In genomic region chr12:31283131-31283530, GRCm38 (mm10) we compare ENCODE assay signal across 23 mouse cellular contexts. TPM values are rescaled to one million over a fixed set of nuclear protein-coding genes. Genes with fewer than 3 reads are reported as not detected.
DNase-seq lines count a peak whose midpoint lies in the region; ATAC-seq and TF ChIP-seq lines count a peak whose summit lies in the region.
"Had no signal": no experiment of that assay in that cellular context is flagged by ENCODE, and none has a peak within 500 bp of the region (broad histone marks: within the 10 kb centered on the region; RNA-seq: fewer than 3 reads in every experiment).

No protein-coding gene starts in this region.

- peaks cover 83% of the 10 kb centered on the region for H3K36me3 ChIP-seq in kidney, postnatal 0 days (ENCODE audit: insufficient read depth, low read length)
- H3K36me3 ChIP-seq in liver, postnatal 0 days (replicated peaks; ENCODE audit: insufficient read depth, low read length): no peaks in the 10 kb centered on the region
- H3K36me3 ChIP-seq in liver, embryonic 12.5 days: no peaks in the 10 kb centered on the region
- H3K36me3 ChIP-seq in stomach, embryonic 16.5 days (ENCODE audit: control insufficient read depth, insufficient read depth, low read length): peaks cover 36% of the 10 kb centered on the region
- H3K36me3 ChIP-seq in stomach, postnatal 0 days (ENCODE audit: control insufficient read depth, insufficient read depth, low read length): peaks cover 24% of the 10 kb centered on the region
- H3K36me3 ChIP-seq: forebrain, embryonic 15.5 days had no signal

- DNase-seq in kidney, postnatal 0 days (ENCODE audit: low spot score): no peak
- DNase-seq in kidney, adult 18-20 months: no peak
- DNase-seq in liver, postnatal 0 days: no peak
- no peak for DNase-seq in stomach, postnatal 0 days (ENCODE audit: low spot score)
- no peak for DNase-seq in urinary bladder, adult 18-20 months (ENCODE audit: low spot score in 2 of 2)
- DNase-seq: adrenal gland, adult 8-10 months; adrenal gland, postnatal 36 days; cerebellum, adult 11 months; cerebellum, adult 8-10 months; cerebellum, postnatal 14 days; gastrocnemius, postnatal 10 days; heart, adult 18-20 months; heart, postnatal 10 days; heart, postnatal 4 days had no signal

- no peak for TF ChIP-seq CTCF in kidney, postnatal 0 days (IDR thresholded peaks at IDR 0.05; ENCODE audit: low read depth)
- no peak for TF ChIP-seq CTCF in liver, postnatal 0 days (IDR thresholded peaks at IDR 0.05; ENCODE audit: low read depth)
- TF ChIP-seq CTCF in stomach, postnatal 0 days (IDR thresholded peaks at IDR 0.05; ENCODE audit: low read depth): no peak

- H3K4me2 ChIP-seq in kidney, postnatal 0 days (ENCODE audit: low read length): no peak overlapping the region
- 0 out of 2 replicates have a peak overlapping the region, but pooled peaks have one; percentile 22 for H3K4me2 ChIP-seq in liver, postnatal 0 days (ENCODE audit: low read depth, low read length)
- H3K4me2 ChIP-seq in liver, embryonic 12.5 days: no peak overlapping the region
- H3K4me2 ChIP-seq in stomach, embryonic 16.5 days (ENCODE audit: low read depth, low read length): no peak overlapping the region
- H3K4me2 ChIP-seq in stomach, postnatal 0 days (replicated peaks; ENCODE audit: low read depth): no peak overlapping the region
- H3K4me2 ChIP-seq: embryonic facial prominence, embryonic 12.5 days; forebrain, embryonic 15.5 days; hindbrain, embryonic 12.5 days had no signal

- ATAC-seq in kidney, postnatal 0 days (replicated peaks; ENCODE audit: low FRiP score, low read depth): no peak
- ATAC-seq in liver, postnatal 0 days: peak; percentile 75
- ATAC-seq in liver, embryonic 12.5 days: no peak
- no peak for ATAC-seq in stomach, embryonic 16.5 days (ENCODE audit: insufficient read depth, low FRiP score)
- ATAC-seq in stomach, postnatal 0 days (ENCODE audit: low FRiP score, low TSS enrichment): no peak
- ATAC-seq: forebrain, embryonic 15.5 days had no signal

- no peak for TF ChIP-seq EP300 in liver, postnatal 0 days (IDR thresholded peaks at IDR 0.05; ENCODE audit: low read depth)
- TF ChIP-seq EP300 in stomach, postnatal 0 days (optimal IDR thresholded peaks at IDR 0.05): no peak

- no peaks in the 10 kb centered on the region for H3K9me3 ChIP-seq in kidney, postnatal 0 days (replicated peaks; ENCODE audit: low read length)
- no peaks in the 10 kb centered on the region for H3K9me3 ChIP-seq in liver, postnatal 0 days (ENCODE audit: low read length)
- H3K9me3 ChIP-seq in liver, embryonic 12.5 days (replicated peaks): no peaks in the 10 kb centered on the region
- H3K9me3 ChIP-seq in stomach, embryonic 16.5 days (replicated peaks; ENCODE audit: control insufficient read depth, low read length): no peaks in the 10 kb centered on the region
- no peaks in the 10 kb centered on the region for H3K9me3 ChIP-seq in stomach, postnatal 0 days (ENCODE audit: control insufficient read depth, low read length)
- H3K9me3 ChIP-seq: embryonic facial prominence, embryonic 12.5 days; forebrain, embryonic 15.5 days; heart, embryonic 10.5 days; hindbrain, embryonic 12.5 days had no signal

- WGBS in kidney, postnatal 0 days: 80% methylated on average over 4 of the region's 4 CpGs
- 53% methylated on average over 4 of the region's 4 CpGs for WGBS in liver, postnatal 0 days (ENCODE audit: insufficient replicate concordance)
- 56% methylated on average over 4 of the region's 4 CpGs for WGBS in liver, embryonic 12.5 days (ENCODE audit: insufficient replicate concordance)
- WGBS in stomach, embryonic 16.5 days: 71% methylated on average over 4 of the region's 4 CpGs
- 52% methylated on average over 4 of the region's 4 CpGs for WGBS in stomach, postnatal 0 days

- H3K4me3 ChIP-seq in kidney, postnatal 0 days (replicated peaks; ENCODE audit: low read depth, low read length): no peak overlapping the region
- no peak overlapping the region for H3K4me3 ChIP-seq in liver, postnatal 0 days (ENCODE audit: low read depth, low read length)
- H3K4me3 ChIP-seq in liver, embryonic 12.5 days: no peak overlapping the region
- no peak overlapping the region for H3K4me3 ChIP-seq in stomach, embryonic 16.5 days (replicated peaks; ENCODE audit: low read length)
- no peak overlapping the region for H3K4me3 ChIP-seq in stomach, postnatal 0 days (ENCODE audit: low read depth, low read length)
- H3K4me3 ChIP-seq: embryonic facial prominence, embryonic 12.5 days; forebrain, embryonic 15.5 days; heart, embryonic 10.5 days; hindbrain, embryonic 12.5 days had no signal

- H3K9ac ChIP-seq in kidney, postnatal 0 days (ENCODE audit: low read depth, low read length): no peak overlapping the region
- no peak overlapping the region for H3K9ac ChIP-seq in liver, postnatal 0 days (replicated peaks)
- no peak overlapping the region for H3K9ac ChIP-seq in liver, embryonic 12.5 days
- no peak overlapping the region for H3K9ac ChIP-seq in stomach, embryonic 16.5 days (ENCODE audit: low read length)
- no peak overlapping the region for H3K9ac ChIP-seq in stomach, postnatal 0 days (ENCODE audit: low read length)
- H3K9ac ChIP-seq: embryonic facial prominence, embryonic 12.5 days; forebrain, embryonic 15.5 days; hindbrain, embryonic 12.5 days had no signal

- H3K27ac ChIP-seq in kidney, postnatal 0 days: peak overlapping the region; percentile 47
- peak overlapping the region; percentile 37 for H3K27ac ChIP-seq in liver, postnatal 0 days (ENCODE audit: low read depth)
- H3K27ac ChIP-seq in liver, embryonic 12.5 days: no peak overlapping the region
- peak overlapping the region; percentile 21; the same call in 1 of the 2 replicates for H3K27ac ChIP-seq in stomach, embryonic 16.5 days (ENCODE audit: low read length)
- H3K27ac ChIP-seq in stomach, postnatal 0 days (replicated peaks): no peak overlapping the region
- H3K27ac ChIP-seq: embryonic facial prominence, embryonic 12.5 days; forebrain, embryonic 15.5 days; heart, embryonic 10.5 days; hindbrain, embryonic 12.5 days had no signal

- H3K27me3 ChIP-seq in kidney, postnatal 0 days (ENCODE audit: insufficient read depth, low read length): no peaks in the 10 kb centered on the region
- H3K27me3 ChIP-seq in liver, postnatal 0 days (ENCODE audit: insufficient read depth, low read length): no peaks in the 10 kb centered on the region
- H3K27me3 ChIP-seq in liver, embryonic 12.5 days (replicated peaks): no peaks in the 10 kb centered on the region
- H3K27me3 ChIP-seq in stomach, embryonic 16.5 days (ENCODE audit: control insufficient read depth, insufficient read depth, low read length): no peaks in the 10 kb centered on the region
- no peaks in the 10 kb centered on the region for H3K27me3 ChIP-seq in stomach, postnatal 0 days (ENCODE audit: control insufficient read depth, insufficient read depth, low read length)
- H3K27me3 ChIP-seq: embryonic facial prominence, embryonic 12.5 days; forebrain, embryonic 15.5 days; hindbrain, embryonic 12.5 days had no signal

- peaks cover 9% of the 10 kb centered on the region; the same call in 1 of the 2 replicates for H3K4me1 ChIP-seq in kidney, postnatal 0 days (replicated peaks; ENCODE audit: insufficient read depth, low read length)
- peaks cover 3% of the 10 kb centered on the region; the same call in 1 of the 2 replicates for H3K4me1 ChIP-seq in liver, postnatal 0 days (ENCODE audit: insufficient read depth)
- H3K4me1 ChIP-seq in liver, embryonic 12.5 days: no peaks in the 10 kb centered on the region
- H3K4me1 ChIP-seq in stomach, embryonic 16.5 days (ENCODE audit: control insufficient read depth, insufficient read depth, low read length): peaks cover 16% of the 10 kb centered on the region
- H3K4me1 ChIP-seq in stomach, postnatal 0 days (replicated peaks; ENCODE audit: control insufficient read depth, insufficient read depth): peaks cover 2% of the 10 kb centered on the region; the same call in 1 of the 2 replicates
- H3K4me1 ChIP-seq: hindbrain, embryonic 12.5 days had no signal

RNA-seq across cellular contexts. Expression of gene Lamb1, which starts 18.1 kb away (rescaled TPM):
- polyA plus RNA-seq in kidney, postnatal 0 days (2015; fragmentation: Nextera tagmentation; extraction: Ambion mirVana): 115 and 128 TPM in 2 replicates
- polyA plus RNA-seq in liver, postnatal 0 days (2015; fragmentation: Nextera tagmentation; extraction: Ambion mirVana): 3.1 and 3.3 TPM in 2 replicates
- polyA plus RNA-seq in liver, embryonic 12.5 days (2016; fragmentation: Nextera tagmentation; extraction: Ambion mirVana): 8.3 and 8.6 TPM in 2 replicates
- 108 and 120 TPM in 2 replicates for polyA plus RNA-seq in stomach, embryonic 16.5 days (2015; fragmentation: Nextera tagmentation; extraction: Ambion mirVana)
- 30.6 and 31.7 TPM in 2 replicates for polyA plus RNA-seq in stomach, postnatal 0 days (2015; fragmentation: Nextera tagmentation; extraction: Ambion mirVana)

RNA-seq across cellular contexts. Expression of gene Gm6993, which starts 42.6 kb away (rescaled TPM):
- not detected in 2 replicates for polyA plus RNA-seq in kidney, postnatal 0 days (2015; fragmentation: Nextera tagmentation; extraction: Ambion mirVana)
- polyA plus RNA-seq in liver, postnatal 0 days (2015; fragmentation: Nextera tagmentation; extraction: Ambion mirVana): not detected in 2 replicates
- not detected in 2 replicates for polyA plus RNA-seq in liver, embryonic 12.5 days (2016; fragmentation: Nextera tagmentation; extraction: Ambion mirVana)
- polyA plus RNA-seq in stomach, embryonic 16.5 days (2015; fragmentation: Nextera tagmentation; extraction: Ambion mirVana): not detected in 2 replicates
- not detected in 2 replicates for polyA plus RNA-seq in stomach, postnatal 0 days (2015; fragmentation: Nextera tagmentation; extraction: Ambion mirVana)
- polyA plus RNA-seq: cortical plate, adult 2 months; embryonic facial prominence, embryonic 12.5 days; forebrain, embryonic 11.5 days; forebrain, embryonic 15.5 days; heart, embryonic 10.5 days; heart, embryonic 14.5 days; hindbrain, embryonic 12.5 days had no signal

Comparison
In these comparisons a context has a peak if more than half of its experiments do, and no peak if none do; other contexts are left out.
1. H3K27ac ChIP-seq: peak in kidney, postnatal 0 days (single experiment), liver, postnatal 0 days (single experiment) and stomach, embryonic 16.5 days (single experiment); none in liver, embryonic 12.5 days (single experiment) and stomach, postnatal 0 days (single experiment).